ENCODE assay signal across 9 mouse cellular contexts in the genomic region with DNA sequence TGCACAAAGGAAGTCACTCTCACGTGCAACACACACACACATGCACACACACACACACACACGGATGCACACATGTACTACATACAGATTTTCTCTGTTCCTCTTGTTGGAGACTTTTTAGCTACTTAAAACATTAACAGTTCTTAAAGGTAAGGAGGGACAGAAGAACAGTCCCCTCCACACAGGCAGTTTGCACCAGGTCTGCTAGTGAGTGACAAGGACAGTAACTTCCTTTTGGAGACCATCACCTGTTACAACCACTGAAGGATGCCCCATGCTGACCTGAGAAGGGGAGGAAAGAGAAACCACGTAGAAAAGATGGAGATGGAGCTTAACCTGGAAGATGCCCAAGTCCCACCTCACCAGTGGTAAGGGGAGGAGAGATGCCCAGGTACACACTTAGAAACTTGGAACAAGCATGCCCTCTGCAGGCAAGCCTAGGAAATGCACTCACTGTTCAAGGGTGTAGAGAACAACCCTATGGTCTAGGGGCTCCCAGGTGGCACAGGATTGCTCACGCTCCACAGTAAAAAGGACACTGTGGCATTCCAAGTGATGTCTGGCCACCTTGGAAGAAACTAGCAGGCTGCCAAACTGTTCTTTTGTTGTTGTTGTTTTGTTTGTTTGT. TPM values are rescaled to one million over a fixed set of nuclear protein-coding genes. Genes with fewer than 3 reads are reported as not detected.
A peak's percentile ranks its signal among the peaks of the same experiment; 100 is the strongest.
DNase-seq lines count a peak whose midpoint lies in the region; ATAC-seq lines count a peak whose summit lies in the region.
"Had no signal": no experiment of that assay in that cellular context is flagged by ENCODE, and none has a peak within 500 bp of the region (broad histone marks: within the 10 kb centered on the region; RNA-seq: fewer than 3 reads in every experiment).

No protein-coding gene starts in this region.

- H3K4me1 ChIP-seq in forebrain, embryonic 15.5 days, result no peaks in the 10 kb centered on the region
- no peaks in the 10 kb centered on the region for H3K4me1 ChIP-seq in hindbrain, embryonic 16.5 days (ENCODE audit: control insufficient read depth, insufficient read depth, low read depth, low read length)
- H3K4me1 ChIP-seq: liver, embryonic 15.5 days had no signal

- no peaks in the 10 kb centered on the region for H3K36me3 ChIP-seq in forebrain, embryonic 15.5 days
- H3K36me3 ChIP-seq in hindbrain, embryonic 16.5 days (ENCODE audit: control insufficient read depth, insufficient read depth, low read length), result no peaks in the 10 kb centered on the region
- H3K36me3 ChIP-seq: liver, embryonic 15.5 days had no signal

- H3K4me2 ChIP-seq in forebrain, embryonic 15.5 days (replicated peaks), result no peak overlapping the region
- no peak overlapping the region for H3K4me2 ChIP-seq in hindbrain, embryonic 16.5 days (ENCODE audit: low read length)
- H3K4me2 ChIP-seq: liver, embryonic 15.5 days had no signal

- H3K4me3 ChIP-seq in forebrain, embryonic 15.5 days, result no peak overlapping the region
- H3K4me3 ChIP-seq in hindbrain, embryonic 16.5 days (ENCODE audit: low read length), result no peak overlapping the region
- H3K4me3 ChIP-seq: liver, embryonic 15.5 days had no signal

- no peak overlapping the region for H3K27ac ChIP-seq in forebrain, embryonic 15.5 days (replicated peaks)
- no peak overlapping the region for H3K27ac ChIP-seq in hindbrain, embryonic 16.5 days (ENCODE audit: low read depth, low read length)
- H3K27ac ChIP-seq: liver, embryonic 15.5 days had no signal

- DNase-seq in MEL-GATA-1-ER (ENCODE audit: extremely low read depth, low read depth), result peak; percentile 36
- peak; percentile 46 to 56 for DNase-seq in layer of hippocampus, postnatal 36 days
- peak; percentile 82 for DNase-seq in right cerebral cortex, adult 2 months (ENCODE audit: low spot score in 2 of 2)
- DNase-seq in urinary bladder, postnatal 36 days (ENCODE audit: low spot score in 2 of 2), result peak; percentile 57 to 59

- no peaks in the 10 kb centered on the region for H3K9me3 ChIP-seq in forebrain, embryonic 15.5 days
- H3K9me3 ChIP-seq in hindbrain, embryonic 16.5 days (ENCODE audit: control insufficient read depth, low read length), result no peaks in the 10 kb centered on the region
- H3K9me3 ChIP-seq: liver, embryonic 15.5 days had no signal

- no peak overlapping the region for H3K9ac ChIP-seq in forebrain, embryonic 15.5 days (replicated peaks)
- no peak overlapping the region for H3K9ac ChIP-seq in hindbrain, embryonic 16.5 days (ENCODE audit: low read depth, low read length)
- H3K9ac ChIP-seq: liver, embryonic 15.5 days had no signal

- 57% methylated on average over 4 of the region's 4 CpGs for WGBS in forebrain, embryonic 15.5 days
- WGBS in hindbrain, embryonic 16.5 days, result 58% methylated on average over 4 of the region's 4 CpGs

- peak; percentile 64 for ATAC-seq in cerebellum, adult (ENCODE audit: insufficient number of reproducible peaks, low FRiP score, low TSS enrichment)
- peak; percentile 82 for ATAC-seq in forebrain, embryonic 15.5 days (replicated peaks)
- peak; percentile 89 for ATAC-seq in hindbrain, embryonic 16.5 days
- peak; percentile 82 for ATAC-seq in megakaryocyte, adult 5-6 weeks (ENCODE audit: poor library complexity, severe bottlenecking)

- H3K27me3 ChIP-seq in forebrain, embryonic 15.5 days, result no peaks in the 10 kb centered on the region
- no peaks in the 10 kb centered on the region for H3K27me3 ChIP-seq in hindbrain, embryonic 16.5 days (replicated peaks; ENCODE audit: control insufficient read depth, insufficient read depth, low read length)
- H3K27me3 ChIP-seq: liver, embryonic 15.5 days had no signal

RNA-seq across cellular contexts. Expression of a gene that starts 39.2 kb away (rescaled TPM):
- polyA plus RNA-seq in forebrain, embryonic 15.5 days (2015; fragmentation: Nextera tagmentation; extraction: Ambion mirVana), result 7.4 and 10.4 TPM in 2 replicates
- polyA plus RNA-seq in hindbrain, embryonic 16.5 days (2015; fragmentation: Nextera tagmentation; extraction: Ambion mirVana), result 42.9 and 44.9 TPM in 2 replicates
- 10 to 100 TPM; 69.8 to 73.9 TPM for total RNA-seq in layer of hippocampus, postnatal 36 days (2021)
- total RNA-seq in megakaryocyte, adult 5-6 weeks (2015), result 9.4 and 11.8 TPM in 2 replicates
- total RNA-seq in megakaryocyte, adult 5-6 weeks (2017), result 10.3 and 11.7 TPM in 2 replicates

Comparison
In these comparisons a context has a peak if more than half of its experiments do, and no peak if none do; other contexts are left out.
1. RNA of a gene that starts 39.2 kb away (total RNA-seq): 69.8 to 73.9 TPM in layer of hippocampus, postnatal 36 days; 9.4 to 11.8 TPM in megakaryocyte, adult 5-6 weeks; every median in the first group is over 4 times any median in the second.
2. Peak in every context shown above with its lines, with median percentiles within 50 percentile points of each other: DNase-seq and ATAC-seq.